Mouse (Mus musculus) frontal cortex, postnatal 25 days (tissue): ENCODE results near the gene Cib1.

ENCODE experiments used
- DNase-seq, 2 experiments: peaks; one replicate each; pipeline ENCODE4 v3.0.0; 2022; ENCODE audit warnings: low spot score in 2 of 2

Gene Cib1

GRCm38 (mm10) chr7:80184968-80185367, 47.6 kb downstream of the Cib1 start:
- no peak for DNase-seq

DNA sequence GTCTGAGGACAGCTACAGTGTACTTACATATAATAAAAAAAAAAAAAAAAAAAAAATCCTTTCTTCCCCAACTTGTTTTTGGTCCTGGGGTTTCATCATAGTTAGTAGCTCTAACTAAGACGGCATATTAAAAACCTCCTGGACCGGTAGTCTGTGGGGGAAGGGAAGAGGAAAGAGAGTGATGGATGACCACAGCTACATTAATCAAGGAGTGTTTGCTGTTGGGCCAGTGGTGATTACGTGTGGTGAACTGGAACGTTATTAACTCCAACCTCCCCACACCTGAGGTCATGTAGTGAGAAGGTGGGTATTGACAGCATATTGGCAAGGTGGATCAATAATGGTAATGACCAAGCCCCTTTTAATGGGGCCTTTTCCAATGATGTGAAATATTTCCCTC, 48.1 kb downstream of the Cib1 start:
- DNase-seq, result no peak

DNA sequence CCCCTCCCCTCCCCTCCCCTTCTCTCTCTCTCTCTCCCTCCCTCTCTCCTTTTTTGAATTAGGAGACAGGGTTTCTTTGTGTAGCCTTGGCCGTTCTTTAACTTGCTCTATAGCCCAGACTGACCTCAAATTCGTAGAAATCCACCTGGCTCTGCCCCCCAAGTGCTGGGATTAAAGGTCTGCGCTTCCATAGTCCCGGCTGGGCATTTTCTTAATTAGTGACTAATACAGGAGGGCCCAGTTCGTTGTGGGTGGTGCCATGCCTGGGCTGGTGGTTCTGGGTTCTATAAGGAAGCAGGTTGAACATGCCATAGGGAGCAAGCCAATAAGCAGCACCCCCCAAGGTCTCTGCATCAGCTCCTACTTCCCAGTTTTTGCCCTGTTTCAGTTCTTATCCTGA, 48.6 kb downstream of the Cib1 start:
- no peak for DNase-seq

DNA sequence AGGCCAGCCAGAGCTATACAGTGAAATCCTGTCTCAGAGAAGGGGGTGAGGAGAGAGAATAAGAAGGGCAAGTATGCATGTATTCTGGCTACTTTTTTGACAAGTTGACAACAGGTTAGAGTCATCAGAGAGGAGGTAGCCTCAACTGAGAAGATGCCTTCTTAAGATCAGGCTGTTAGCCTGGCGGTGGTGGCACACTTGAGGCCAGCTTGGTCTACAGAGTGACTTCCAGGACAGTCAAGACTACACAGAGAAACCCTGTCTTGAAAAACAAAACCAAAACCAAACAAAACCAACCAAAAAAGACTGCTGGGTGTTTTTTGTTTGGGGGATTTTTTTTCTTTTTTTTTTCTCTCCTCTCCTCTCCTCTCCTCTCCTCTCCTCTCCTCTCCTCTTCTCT, 49.1 kb downstream of the Cib1 start:
- no peak for DNase-seq

DNA sequence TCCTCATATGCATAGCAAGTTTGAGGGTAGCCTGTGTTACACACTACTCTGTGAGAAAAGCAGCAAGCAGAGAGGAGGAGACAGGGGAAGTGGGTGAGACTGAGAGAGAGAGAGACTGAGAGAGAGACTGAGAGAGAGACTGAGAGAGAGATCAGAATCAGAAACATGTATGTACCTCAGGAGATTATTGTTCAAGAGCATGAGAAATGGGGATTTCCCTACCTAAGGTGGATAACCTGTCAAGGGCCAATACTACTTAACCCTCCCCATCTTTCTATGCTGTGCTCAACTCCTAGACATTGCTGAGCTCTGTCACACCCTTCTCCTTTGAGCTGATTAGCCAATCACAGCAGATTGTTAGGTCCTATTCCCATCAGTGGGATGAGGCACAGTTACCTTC, 50.5 kb downstream of the Cib1 start:
- DNase-seq, result no peak

DNA sequence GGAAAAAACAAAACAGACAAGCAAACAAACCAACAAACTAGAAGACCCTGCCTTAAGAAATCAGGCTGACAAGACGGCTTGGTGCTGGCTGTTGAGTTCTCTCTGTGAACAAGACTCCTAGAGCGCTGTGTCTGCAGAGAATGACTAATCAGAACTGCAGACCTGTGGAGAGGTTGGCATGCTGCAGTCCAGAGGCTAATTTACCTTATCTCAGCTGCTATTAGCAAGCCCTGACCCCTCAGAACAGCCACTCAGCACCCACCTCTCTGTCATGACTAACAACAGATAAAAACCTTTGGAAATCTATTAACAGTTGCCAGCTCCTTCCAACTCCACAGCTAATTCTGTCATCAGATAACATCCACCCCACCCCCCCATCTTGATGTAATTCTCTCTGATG, 51.5 kb downstream of the Cib1 start:
- no peak for DNase-seq

- DNase-seq, result no peak
Measured at GRCm38 (mm10) chr7:80180202-80180601, 52.4 kb downstream of the Cib1 start.

DNA sequence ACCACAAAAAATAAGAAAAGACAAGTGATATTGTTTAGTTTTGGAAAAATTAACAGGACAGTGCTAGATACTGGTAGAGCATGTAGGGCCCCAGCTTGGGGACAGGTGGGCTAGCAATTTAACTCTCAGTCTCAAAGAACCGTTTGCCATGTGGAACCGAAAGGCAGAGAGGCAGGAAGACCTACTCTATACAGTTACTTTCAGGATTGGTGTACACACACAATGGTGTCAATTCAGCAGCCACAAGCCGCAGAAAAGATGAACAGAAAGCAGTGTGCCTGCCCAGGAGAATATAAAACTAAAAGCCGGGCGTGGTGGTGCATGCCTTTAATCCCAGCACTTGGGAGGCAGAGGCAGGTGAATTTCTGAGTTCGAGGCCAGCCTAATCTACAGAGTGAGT, 52.8 kb downstream of the Cib1 start:
- DNase-seq, result no peak

DNA sequence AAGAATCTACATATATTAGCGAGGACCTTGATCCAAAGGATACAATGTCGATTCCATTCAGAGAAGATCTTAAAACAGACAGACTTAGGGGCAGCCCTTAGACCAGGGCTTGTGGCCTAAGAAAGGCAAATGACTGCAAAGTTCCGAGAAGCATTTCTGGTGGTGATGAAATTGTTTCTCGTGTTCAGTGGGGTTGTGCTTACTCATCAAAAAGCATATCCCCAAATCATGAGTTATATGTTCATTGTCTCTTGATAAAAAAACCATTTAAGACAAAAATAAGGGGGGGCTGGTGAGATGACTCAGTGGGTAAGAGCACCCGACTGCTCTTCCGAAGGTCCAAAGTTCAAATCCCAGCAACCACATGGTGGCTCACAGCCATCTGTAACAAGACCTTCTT, 53.3 kb downstream of the Cib1 start:
- no peak for DNase-seq

DNA sequence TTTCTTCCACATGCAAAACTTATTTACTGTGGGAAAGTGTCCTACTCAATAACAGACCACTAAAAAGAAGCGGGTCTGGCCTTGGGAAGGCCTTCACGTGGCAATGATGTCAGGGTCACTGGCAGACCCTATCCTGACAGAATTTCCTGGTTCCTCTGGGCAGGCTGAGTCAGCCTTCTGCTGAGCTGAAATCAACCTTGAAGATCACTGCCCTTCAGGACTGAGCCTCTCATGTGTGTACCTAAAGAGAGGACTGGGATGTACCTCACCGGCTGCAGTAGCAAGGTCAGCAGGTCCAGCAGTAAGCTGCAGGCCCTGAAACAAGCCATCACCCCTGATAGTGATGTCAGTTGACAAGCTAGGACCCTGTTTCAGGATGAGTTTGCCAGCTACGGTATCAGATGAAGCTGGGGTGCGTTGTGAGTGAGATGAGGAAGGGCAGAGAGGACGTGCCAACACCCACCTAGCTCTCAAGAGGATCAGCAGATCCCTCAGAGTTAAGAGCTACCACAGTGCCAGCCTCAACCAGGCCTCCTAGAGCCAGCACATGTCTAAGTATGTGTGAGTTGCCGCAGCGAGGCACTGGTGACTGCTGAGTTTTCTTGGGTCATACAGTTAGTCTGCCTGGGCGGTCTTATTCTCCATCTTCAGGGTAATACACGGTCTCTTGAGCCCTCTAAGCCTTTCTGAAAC, 54.4 kb downstream of the Cib1 start:
- DNase-seq, result no peak

- DNase-seq, result no peak
Measured at GRCm38 (mm10) chr7:80177438-80177837, 55.2 kb downstream of the Cib1 start.
